Mouse (Mus musculus) small intestine, adult 10 weeks (tissue): ENCODE data around the gene Dock7. TPM values are rescaled to one million over a fixed set of nuclear protein-coding genes. Genes with fewer than 3 reads are reported as not detected.

Source experiments
- polyA plus RNA-seq: library from polyadenylated mRNA; stranded (reverse); fragments of 350-450 nt; fragmentation: Illumina TruSeq; extraction: RNeasy Lipid Tissue Mini Kit (QIAGEN cat#74804); gene quantifications from one replicate; pipeline ENCODE4 v1.2.3, GENCODE M21; 2014; ENCODE audit warnings: low replicate concordance

Dock7 gene
- 121 TPM for polyA plus RNA-seq

GRCm38 (mm10) chr4:99120211-99121122, at the start of gene Dock7:
Gene Dock7, minus strand, starts transcription at chr4:99120915.

GRCm38 (mm10) chr4:99030686-99031085, 90.0 kb downstream of the Dock7 start, which contains the start of gene Angptl3:
Gene Angptl3, plus strand, starts transcription at chr4:99030954.

GRCm38 (mm10) chr4:98923568-98924070, 197.1 kb downstream of the Dock7 start, which contains the start of gene Usp1:
Gene Usp1, plus strand, starts transcription at chr4:98923810.

Other genes starting within 250 kb of the Dock7 start
- 129 TPM for gene Usp1, start 197.1 kb downstream of the Dock7 start, polyA plus RNA-seq
- gene Angptl3, start 90.0 kb downstream of the Dock7 start, polyA plus RNA-seq, result 0.30 TPM
- gene Atg4c, start 73.0 kb upstream of the Dock7 start, polyA plus RNA-seq, result 51.1 TPM
- 1.1 TPM for gene Gm12689, start 175.0 kb upstream of the Dock7 start, polyA plus RNA-seq